Mouse (Mus musculus) liver, embryonic 11.5 days (tissue): ENCODE measurements at regions not wholly inside any gene's neighbourhood (a gene's known extent, or its start where the extent isn't known, plus 50 kb on each side); places are given as distances from the start of the nearest gene placed in this dataset.

ENCODE experiments used
- ATAC-seq: fragments of 200-750 bp; cut with Nextera tagmentation; replicated peaks from 2 replicates; pipeline ENCODE4 v1.8.0; 2017; ENCODE audit warnings: moderate number of reproducible peaks, mild to moderate bottlenecking, moderate TSS enrichment, moderate library complexity; ENCODE audit not compliant: low FRiP score
- DNase-seq: peaks from one replicate; pipeline ENCODE4 v3.0.0-alpha.2; 2017; ENCODE audit warnings: low spot score
- H3K27ac ChIP-seq: fragments of 300-500 bp; sonication (generic); 2 replicates; pipeline ENCODE4 v1.5.1; 2014; ENCODE audit warnings: mild to moderate bottlenecking, low read depth, low read length, control low read depth
- H3K27me3 ChIP-seq: fragments of 300-500 bp; sonication (generic); replicated peaks from 2 replicates; pipeline ENCODE4 v1.6.1; 2014; ENCODE audit warnings: low read length, mixed read lengths; ENCODE audit not compliant: control insufficient read depth, insufficient read depth
- H3K36me3 ChIP-seq: fragments of 300-500 bp; sonication (generic); 2 replicates; pipeline ENCODE4 v1.6.1; 2014; ENCODE audit warnings: mild to moderate bottlenecking, low read length, moderate library complexity, mixed read lengths; ENCODE audit not compliant: control insufficient read depth, insufficient read depth
- H3K4me1 ChIP-seq: fragments of 300-500 bp; sonication (generic); replicated peaks from 2 replicates; pipeline ENCODE4 v1.6.1; 2014; ENCODE audit warnings: low read length, mixed read lengths; ENCODE audit not compliant: control insufficient read depth, insufficient read depth
- H3K4me2 ChIP-seq: fragments of 300-500 bp; sonication (generic); 2 replicates; pipeline ENCODE4 v1.6.1; 2014; ENCODE audit warnings: mild to moderate bottlenecking, control low read depth, moderate library complexity
- H3K4me3 ChIP-seq: fragments of 300-500 bp; sonication (generic); 2 replicates; pipeline ENCODE4 v1.5.1; 2014; ENCODE audit warnings: low read depth, low read length, control low read depth
- H3K9ac ChIP-seq: fragments of 300-500 bp; sonication (generic); 2 replicates; pipeline ENCODE4 v1.6.1; 2014; ENCODE audit warnings: low read depth, low read length, control low read depth
- H3K9me3 ChIP-seq: fragments of 300-500 bp; sonication (generic); 2 replicates; pipeline ENCODE4 v1.6.1; 2016; ENCODE audit warnings: low read length, inconsistent platforms, mixed read lengths; ENCODE audit not compliant: control insufficient read depth
- WGBS: fragments of 180-500 bp; shearing (Covaris S2); extraction: QIAGEN DNeasy Blood & Tissue Kit; methylation state at CpG from one replicate; pipeline ENCODE4 v1.1.7; 2014; 5-methylcytosine and 5-hydroxymethylcytosine counted together

DNA sequence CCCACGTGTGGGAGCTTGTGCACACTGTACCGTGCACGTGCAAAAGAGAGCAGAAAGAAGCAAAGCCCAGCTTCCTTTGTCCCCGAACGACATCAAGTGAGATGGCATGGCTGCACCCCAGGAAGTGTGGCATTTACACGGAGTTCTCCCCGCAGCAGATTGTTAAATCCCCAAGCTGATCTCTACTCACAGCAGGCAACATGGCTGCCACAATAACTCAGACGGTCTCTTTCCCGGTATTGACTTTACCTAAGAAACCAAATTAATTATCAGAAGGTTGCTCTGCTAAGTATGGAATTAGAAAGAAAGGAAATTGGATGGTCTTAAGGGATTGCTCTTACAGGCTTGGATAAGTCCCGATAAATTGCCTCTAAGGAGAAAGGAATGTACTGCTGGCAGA is 241.4 kb downstream of the Gm11011 start:
- H3K27me3 ChIP-seq, result no peaks in the 10 kb centered on the region

DNA sequence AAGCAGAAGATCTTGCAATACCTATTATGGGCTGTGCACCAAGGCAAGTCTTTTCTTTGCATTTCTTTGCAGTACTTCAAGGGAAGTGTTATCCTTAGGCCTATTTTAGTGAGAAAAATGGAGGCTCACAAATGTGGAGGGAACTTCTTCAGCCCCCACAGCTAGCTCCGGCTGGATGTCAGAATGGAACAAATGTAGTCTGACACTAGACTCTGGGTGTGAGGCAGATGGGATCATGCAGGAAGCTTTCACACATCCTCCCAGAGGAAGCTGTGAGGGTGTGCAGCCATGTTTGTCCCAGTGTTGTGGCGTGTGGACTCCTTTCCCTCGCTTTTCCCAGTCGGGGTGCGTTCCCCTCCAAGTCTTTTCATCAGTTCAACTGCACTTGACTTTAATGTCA is 268.0 kb downstream of the Gm11011 start:
- no peak for ATAC-seq
- H3K9ac ChIP-seq, result no peak overlapping the region
- no peak for DNase-seq
- 80% methylated on average over 5 of the region's 5 CpGs for WGBS
- H3K4me2 ChIP-seq, result no peak overlapping the region
- H3K27me3 ChIP-seq, result no peaks in the 10 kb centered on the region
- no peaks in the 10 kb centered on the region for H3K4me1 ChIP-seq
- no peak overlapping the region for H3K27ac ChIP-seq
- no peak overlapping the region for H3K4me3 ChIP-seq
- H3K9me3 ChIP-seq, result no peaks in the 10 kb centered on the region
- no peaks in the 10 kb centered on the region for H3K36me3 ChIP-seq

More for the DNA sequence above, 241.4 kb downstream of the Gm11011 start:
- ATAC-seq (no peak), DNase-seq (no peak)
- Histone ChIP-seq H3K9me3 (no peaks in the 10 kb centered on the region; the same call in 1 of the 2 replicates), H3K4me3 (no peak overlapping the region), H3K36me3 (no peaks in the 10 kb centered on the region), H3K4me1 (no peaks in the 10 kb centered on the region), H3K4me2 (no peak overlapping the region), H3K9ac (no peak overlapping the region), H3K27ac (no peak overlapping the region)
- 71% methylated on average over 10 of the region's 10 CpGs for WGBS

DNA sequence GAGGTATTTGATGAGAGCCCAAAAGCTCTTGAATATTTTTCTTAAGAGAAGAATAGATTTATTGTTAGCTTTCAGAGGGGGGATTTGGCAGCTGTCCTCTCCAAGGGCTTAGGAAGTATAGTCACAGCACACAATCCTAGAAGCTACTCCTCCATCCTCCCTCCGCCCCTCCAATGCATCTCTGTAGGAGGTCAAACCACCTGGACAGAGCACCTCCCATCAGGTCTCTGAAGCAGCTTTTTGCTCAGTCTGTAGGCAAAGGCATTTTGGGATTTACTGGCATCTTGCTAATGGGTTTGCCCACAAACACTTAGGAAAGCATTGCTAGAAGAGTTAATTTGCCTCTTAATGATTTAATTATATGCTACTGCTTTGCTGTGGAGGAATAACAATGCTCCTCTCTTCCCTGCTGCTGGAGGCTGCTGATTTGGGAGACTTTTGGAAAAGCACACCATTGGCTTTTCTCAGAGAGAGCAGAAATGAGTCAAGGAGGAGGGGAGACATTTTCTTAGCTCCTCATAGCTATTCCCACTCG is 273.1 kb downstream of the Gm11011 start:
- Histone ChIP-seq H3K27me3 (no peaks in the 10 kb centered on the region), H3K27ac (no peak overlapping the region), H3K4me3 (no peak overlapping the region), H3K4me2 (no peak overlapping the region), H3K4me1 (no peaks in the 10 kb centered on the region), H3K9ac (no peak overlapping the region), H3K36me3 (no peaks in the 10 kb centered on the region), H3K9me3 (no peaks in the 10 kb centered on the region; the same call in 1 of the 2 replicates)
- no peak for ATAC-seq
- no peak for DNase-seq
- WGBS, result 46% methylated on average over 2 of the region's 2 CpGs

DNA sequence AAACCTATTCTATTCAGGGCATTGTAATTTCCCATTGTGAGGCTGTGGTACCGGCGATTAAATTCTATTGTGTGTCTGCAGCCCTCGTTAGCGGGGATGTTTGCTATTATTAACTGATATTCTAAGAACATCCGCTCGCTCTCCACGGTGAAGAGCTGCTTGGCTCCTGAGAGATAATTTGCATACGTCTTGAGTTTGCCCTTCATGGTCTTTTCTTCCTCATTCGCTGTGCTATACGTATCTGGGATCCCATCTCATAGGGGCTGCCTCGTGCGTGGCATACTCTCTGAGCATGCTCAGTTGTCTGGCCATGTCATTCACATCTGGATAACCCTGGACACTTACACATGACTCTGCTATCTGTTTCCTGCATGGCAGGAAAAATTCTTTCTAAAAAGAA is 275.7 kb downstream of the Gm11011 start:
- H3K9me3 ChIP-seq, result no peaks in the 10 kb centered on the region; the same call in 1 of the 2 replicates
- no peak for DNase-seq
- H3K27ac ChIP-seq, result no peak overlapping the region
- no peak overlapping the region for H3K4me2 ChIP-seq
- WGBS, result 45% methylated on average over 12 of the region's 12 CpGs
- no peaks in the 10 kb centered on the region for H3K36me3 ChIP-seq
- H3K4me1 ChIP-seq, result no peaks in the 10 kb centered on the region
- no peaks in the 10 kb centered on the region for H3K27me3 ChIP-seq
- ATAC-seq, result no peak
- no peak overlapping the region for H3K4me3 ChIP-seq
- no peak overlapping the region for H3K9ac ChIP-seq

DNA sequence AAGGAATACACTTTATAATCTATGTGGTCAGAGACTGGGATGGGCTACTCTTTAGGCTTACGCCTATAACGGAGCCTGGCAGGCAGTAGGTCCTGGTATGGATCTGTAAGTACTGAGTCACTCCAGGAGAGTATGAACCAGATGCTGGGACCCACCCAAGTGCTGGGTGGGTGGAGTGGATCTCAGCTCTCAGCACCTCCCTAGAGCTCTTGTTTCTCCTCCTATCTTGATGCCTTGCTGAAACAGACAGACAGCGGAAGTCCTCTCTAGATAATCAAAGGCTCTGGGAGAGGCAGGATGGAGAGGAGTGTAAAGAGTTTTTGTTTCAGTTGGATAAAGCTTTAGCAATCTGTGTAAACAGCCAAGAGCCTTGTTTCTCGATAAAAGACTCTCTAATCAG is 276.2 kb downstream of the Gm11011 start:
- Histone ChIP-seq H3K9ac (no peak overlapping the region), H3K36me3 (no peaks in the 10 kb centered on the region), H3K27me3 (no peaks in the 10 kb centered on the region), H3K4me2 (no peak overlapping the region), H3K4me3 (no peak overlapping the region), H3K9me3 (no peaks in the 10 kb centered on the region; the same call in 1 of the 2 replicates), H3K27ac (no peak overlapping the region), H3K4me1 (no peaks in the 10 kb centered on the region)
- WGBS, result 49% methylated on average over 4 of the region's 4 CpGs
- DNase-seq (no peak), ATAC-seq (no peak)

DNA sequence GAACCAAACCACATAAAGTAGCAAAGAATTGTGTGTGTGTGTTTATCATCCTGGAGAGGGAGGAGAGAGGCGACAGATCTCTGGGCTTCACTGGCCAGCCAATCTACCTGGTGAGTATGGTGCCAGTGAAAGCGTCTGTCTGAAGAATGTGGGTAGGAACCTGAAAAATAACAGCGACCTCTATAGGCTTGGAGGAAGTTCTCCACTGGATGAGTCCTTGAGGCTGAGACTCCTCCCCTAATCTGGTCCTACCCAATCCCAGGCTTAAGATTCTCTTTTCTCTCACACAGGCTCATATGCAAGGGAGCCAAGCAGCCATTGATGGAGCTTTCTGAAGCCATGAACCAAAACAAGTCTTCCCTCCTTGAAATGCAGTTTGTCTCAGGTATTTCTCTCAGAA is 283.2 kb downstream of the Gm11011 start:
- Histone ChIP-seq H3K9ac (no peak overlapping the region), H3K4me2 (no peak overlapping the region), H3K4me3 (no peak overlapping the region), H3K9me3 (no peaks in the 10 kb centered on the region), H3K27me3 (no peaks in the 10 kb centered on the region), H3K36me3 (no peaks in the 10 kb centered on the region), H3K4me1 (no peaks in the 10 kb centered on the region), H3K27ac (no peak overlapping the region)
- 85% methylated on average over 3 of the region's 3 CpGs for WGBS
- no peak for DNase-seq
- no peak for ATAC-seq

DNA sequence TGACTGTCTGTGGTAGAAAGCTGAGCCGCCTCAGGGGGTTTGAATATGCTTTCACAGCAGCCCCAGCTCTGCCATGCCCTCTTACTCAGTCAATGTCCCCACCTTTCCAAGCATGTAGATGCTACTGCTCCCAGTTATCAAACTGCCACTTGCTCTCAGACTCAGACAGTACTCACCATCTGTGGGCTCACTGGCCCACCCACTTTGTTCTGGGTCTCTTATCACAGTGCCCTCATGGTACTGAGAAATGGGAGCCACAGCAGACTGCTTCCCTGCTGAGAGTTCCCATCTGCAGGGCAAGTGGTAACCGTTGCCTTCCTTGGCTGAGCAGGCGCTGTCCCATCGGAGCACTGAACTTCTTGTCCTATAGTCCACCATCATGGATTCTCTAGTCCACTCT is 286.6 kb downstream of the Gm11011 start:
- no peak for ATAC-seq
- no peaks in the 10 kb centered on the region for H3K9me3 ChIP-seq
- H3K27me3 ChIP-seq, result no peaks in the 10 kb centered on the region
- H3K4me1 ChIP-seq, result no peaks in the 10 kb centered on the region
- H3K4me2 ChIP-seq, result no peak overlapping the region
- no peaks in the 10 kb centered on the region for H3K36me3 ChIP-seq
- H3K27ac ChIP-seq, result no peak overlapping the region
- DNase-seq, result peak; percentile 19
- no peak overlapping the region for H3K9ac ChIP-seq
- WGBS, result 82% methylated on average over 4 of the region's 4 CpGs
- no peak overlapping the region for H3K4me3 ChIP-seq

DNA sequence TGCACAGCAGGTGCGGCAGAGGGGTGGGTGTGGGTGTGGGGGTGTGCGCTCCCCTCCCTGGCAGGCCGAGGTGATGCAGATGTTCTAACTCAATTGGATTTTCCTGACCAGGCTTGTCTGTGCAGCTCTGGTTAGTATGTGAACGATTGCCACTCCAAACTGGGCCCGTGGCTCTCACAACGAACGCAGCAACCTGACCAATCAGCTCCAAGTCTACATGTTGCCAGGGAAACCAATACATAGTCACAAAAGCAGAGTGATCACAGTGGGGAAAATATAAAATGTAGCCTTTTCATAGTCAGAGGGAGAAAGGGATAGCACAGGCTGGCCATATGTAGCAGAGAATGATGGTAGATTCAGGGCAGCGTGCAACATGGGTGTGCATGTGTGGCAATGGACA is 287.1 kb downstream of the Gm11011 start:
- Histone ChIP-seq H3K36me3 (no peaks in the 10 kb centered on the region), H3K4me3 (no peak overlapping the region), H3K4me1 (no peaks in the 10 kb centered on the region), H3K9ac (no peak overlapping the region), H3K4me2 (no peak overlapping the region), H3K9me3 (no peaks in the 10 kb centered on the region), H3K27me3 (no peaks in the 10 kb centered on the region), H3K27ac (no peak overlapping the region)
- 81% methylated on average over 8 of the region's 8 CpGs for WGBS
- ATAC-seq (no peak), DNase-seq (peak; percentile 15)

DNA sequence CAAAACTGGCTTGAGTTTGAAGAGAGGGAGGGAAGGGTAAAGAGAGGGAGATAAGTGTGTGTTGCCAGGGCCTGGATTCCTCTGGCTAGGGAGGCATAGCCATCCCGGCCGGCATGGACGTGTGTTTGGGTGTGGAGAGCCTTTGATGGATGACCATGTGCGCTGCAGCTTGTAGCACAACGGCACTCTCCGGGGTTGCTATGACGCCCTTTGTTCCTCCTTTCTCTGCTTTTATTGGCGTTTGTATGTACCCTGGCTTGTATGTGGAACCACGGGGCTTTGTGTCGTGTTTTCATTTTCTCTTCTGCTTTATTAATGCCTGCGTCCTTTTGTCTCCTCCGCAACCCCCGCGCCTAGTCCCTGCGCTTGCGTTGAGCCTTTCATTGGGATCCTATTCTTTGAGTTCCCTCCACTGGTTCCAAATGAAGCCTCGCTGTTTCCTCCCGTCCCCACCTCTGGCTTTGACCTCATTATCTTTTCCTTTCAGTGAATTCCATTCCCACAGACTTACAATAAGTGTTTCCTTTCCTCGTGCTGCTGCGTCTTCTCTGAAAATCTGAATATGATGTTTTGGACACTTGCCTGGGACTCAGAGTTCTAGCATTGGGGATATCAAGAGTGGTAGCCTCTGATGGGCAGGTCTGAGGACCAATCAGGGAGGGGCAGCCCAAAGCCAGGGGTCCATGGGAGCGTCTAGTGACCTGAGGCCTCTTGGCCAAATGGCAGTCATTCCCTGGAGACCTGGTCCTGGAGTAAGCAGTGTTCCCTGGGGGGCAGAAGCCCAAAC is 289.5 kb downstream of the Gm11011 start:
- Histone ChIP-seq H3K4me2 (peak overlapping the region; percentile 15), H3K9me3 (no peaks in the 10 kb centered on the region), H3K4me1 (no peaks in the 10 kb centered on the region), H3K27me3 (no peaks in the 10 kb centered on the region), H3K27ac (no peak overlapping the region), H3K4me3 (no peak overlapping the region), H3K9ac (no peak overlapping the region), H3K36me3 (no peaks in the 10 kb centered on the region)
- DNase-seq (peak; percentile 32), ATAC-seq (no peak)
- WGBS, result 32% methylated on average over 21 of the region's 21 CpGs
